Mouse (Mus musculus) adipose tissue, adult 10 weeks (tissue): ENCODE results near the gene Lypd5. TPM values are rescaled to one million over a fixed set of nuclear protein-coding genes. Genes with fewer than 3 reads are reported as not detected.

Experiments
- polyA plus RNA-seq: library from polyadenylated mRNA; stranded (reverse); fragments of 350-450 nt; fragmentation: Illumina TruSeq; extraction: RNeasy Lipid Tissue Mini Kit (QIAGEN cat#74804); gene quantifications from one replicate; pipeline ENCODE4 v1.2.3, GENCODE M21; 2014; ENCODE audit warnings: low read depth, low replicate concordance

The Lypd5 gene
- polyA plus RNA-seq = not detected

GRCm38 (mm10) chr7:24348896-24349295, at the start of gene Lypd5:
Gene Lypd5, plus strand, starts transcription at chr7:24349196.

DNA sequence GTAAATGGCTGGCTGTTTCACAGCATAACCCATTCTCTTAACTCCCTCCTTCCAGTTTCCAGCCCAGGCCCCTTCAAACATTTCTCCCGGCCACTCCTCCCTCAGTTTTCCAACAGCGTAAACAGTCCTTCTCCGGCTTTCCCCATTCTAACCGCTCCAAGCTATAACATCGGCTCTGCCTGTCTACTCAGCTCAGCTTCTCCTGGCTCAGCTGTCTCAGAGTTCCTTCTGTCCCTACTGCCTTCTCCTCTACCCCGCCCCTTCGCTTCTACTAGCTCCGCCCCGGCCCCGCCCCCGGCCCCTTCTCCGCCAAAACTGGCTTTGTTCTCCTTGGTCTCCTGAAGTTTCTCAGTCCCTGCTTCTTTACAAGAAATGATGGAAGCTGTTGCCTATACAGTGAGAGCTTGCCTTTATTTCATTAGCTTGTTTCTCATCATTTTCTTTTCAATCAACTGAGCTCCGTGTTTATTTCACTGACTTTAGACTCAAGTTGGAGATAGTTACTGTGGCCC, 48.2 kb upstream of the Lypd5 start, which contains the start of gene Zfp61:
Zfp61 (minus strand) TSS at position 462 of the 512 bp plus-strand sequence.

DNA sequence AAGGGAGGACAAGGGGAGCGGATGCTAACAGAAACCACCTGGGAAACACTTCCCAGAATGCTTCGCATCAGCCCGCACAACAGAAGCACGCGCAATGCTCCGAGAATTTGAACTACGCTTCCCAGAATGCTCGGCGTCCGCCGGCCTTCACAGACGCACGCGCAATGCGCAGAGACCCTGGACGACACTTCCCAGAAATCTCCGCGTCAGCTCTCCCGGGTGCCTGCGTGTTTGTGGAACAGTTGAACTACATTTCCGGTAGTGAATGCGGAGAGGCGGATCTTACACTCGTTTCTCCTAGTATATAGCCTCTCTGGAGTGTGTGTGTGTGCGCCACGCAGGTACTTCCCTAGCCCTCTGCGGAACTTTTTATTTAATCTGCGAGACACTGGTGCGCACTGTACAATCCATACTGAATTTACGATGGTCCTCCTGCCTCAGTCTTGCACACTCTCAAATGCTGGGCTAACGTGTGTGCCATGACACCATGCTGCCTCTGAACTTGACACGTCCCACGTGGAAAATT, 32.4 kb upstream of the Lypd5 start, which contains the start of gene Zfp94:
Zfp94 (minus strand) TSS at position 100 of the 526 bp plus-strand sequence.

DNA sequence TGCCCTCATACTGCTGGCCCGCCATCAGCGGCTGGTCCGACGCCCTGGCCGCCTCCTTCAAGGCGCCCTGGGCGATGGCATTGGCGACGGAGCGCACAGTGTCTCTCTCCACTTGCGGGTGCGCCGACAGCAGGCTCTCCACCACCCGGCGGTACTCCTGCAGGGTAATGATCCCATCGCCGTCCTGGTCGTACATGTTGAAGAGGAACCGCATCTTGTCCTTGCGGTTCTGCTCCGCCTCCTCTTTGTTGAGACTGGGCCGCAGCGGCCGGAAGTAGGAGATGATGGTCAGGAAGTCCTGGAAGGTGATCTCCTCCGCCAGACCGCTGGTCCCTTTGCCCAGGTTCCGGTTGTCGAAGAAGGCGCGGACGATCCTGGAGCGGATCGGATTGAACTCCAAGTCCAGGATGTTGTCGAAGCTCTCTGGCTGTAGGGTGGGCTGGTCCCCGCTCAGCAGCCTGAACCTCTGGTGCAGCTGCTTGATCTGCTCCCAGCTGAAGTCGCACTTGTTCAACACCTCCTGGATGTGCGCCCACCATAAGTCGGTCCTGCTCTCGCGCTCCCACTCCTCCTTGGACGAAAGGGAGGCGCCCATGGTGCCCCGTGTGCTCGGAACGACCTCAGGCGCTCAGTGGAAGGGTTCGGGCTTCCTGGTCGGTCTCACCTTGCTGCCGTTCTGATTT, 15.6 kb upstream of the Lypd5 start, which contains the start of gene Tescl:
Tescl (minus strand) TSS at position 633 of the 683 bp plus-strand sequence.

GRCm38 (mm10) chr7:24369731-24370541, 20.9 kb downstream of the Lypd5 start, which contains the start of gene Kcnn4:
Gene Kcnn4, plus strand, starts transcription at chr7:24370263.

GRCm38 (mm10) chr7:24399256-24400081, 50.5 kb downstream of the Lypd5 start, which contains the start of gene Smg9:
Gene Smg9, plus strand, starts transcription at chr7:24399619.

Other genes starting within 250 kb of the Lypd5 start
- gene Zfp112, start 236.9 kb upstream of the Lypd5 start, polyA plus RNA-seq = 4.6 TPM
- gene Zfp235, start 215.0 kb upstream of the Lypd5 start, polyA plus RNA-seq = 6.9 TPM
- gene Zfp114, start 174.1 kb upstream of the Lypd5 start, polyA plus RNA-seq = 0.34 TPM
- 5.2 TPM for gene Zfp111, start 137.8 kb upstream of the Lypd5 start, polyA plus RNA-seq
- gene Zfp109, start 111.6 kb upstream of the Lypd5 start, polyA plus RNA-seq = 1.8 TPM
- gene Zfp108, start 94.4 kb upstream of the Lypd5 start, polyA plus RNA-seq = 2.3 TPM
- gene Zfp93, start 78.8 kb upstream of the Lypd5 start, polyA plus RNA-seq = 4.3 TPM
- 12.2 TPM for gene Zfp61, start 48.0 kb upstream of the Lypd5 start, polyA plus RNA-seq
- 6.8 TPM for gene Zfp94, start 32.5 kb upstream of the Lypd5 start, polyA plus RNA-seq
- 3.5 TPM for gene Tescl, start 15.3 kb upstream of the Lypd5 start, polyA plus RNA-seq
- 6.2 TPM for gene Kcnn4, start 21.1 kb downstream of the Lypd5 start, polyA plus RNA-seq
- 26.5 TPM for gene Smg9, start 50.4 kb downstream of the Lypd5 start, polyA plus RNA-seq
- 18.3 TPM for gene Irgc1, start 103.1 kb downstream of the Lypd5 start, polyA plus RNA-seq
- gene Plaur, start 113.3 kb downstream of the Lypd5 start, polyA plus RNA-seq = 6.9 TPM
- gene Cadm4, start 132.8 kb downstream of the Lypd5 start, polyA plus RNA-seq = 5.4 TPM
- gene Zfp428, start 157.8 kb downstream of the Lypd5 start, polyA plus RNA-seq = 3.0 TPM
- 3.2 TPM for gene AC161166.1, start 163.3 kb downstream of the Lypd5 start, polyA plus RNA-seq
- gene Irgq, start 181.5 kb downstream of the Lypd5 start, polyA plus RNA-seq = 13.2 TPM
- gene Pinlyp, start 196.9 kb downstream of the Lypd5 start, polyA plus RNA-seq = not detected
- 31.9 TPM for gene Xrcc1, start 197.1 kb downstream of the Lypd5 start, polyA plus RNA-seq
- 7.0 TPM for gene Ethe1, start 238.3 kb downstream of the Lypd5 start, polyA plus RNA-seq
- 0.17 TPM for gene Zfp575, start 238.4 kb downstream of the Lypd5 start, polyA plus RNA-seq